Mouse (Mus musculus) lung, postnatal 0 days (tissue): ENCODE measurements around the gene Gatad2b.

ENCODE experiments used
- CTCF ChIP-seq: IDR thresholded peaks from 2 replicates; pipeline ENCODE4 v1.5.1; 2016; ENCODE audit warnings: antibody characterized with exemption, mild to moderate bottlenecking
- EP300 ChIP-seq: IDR thresholded peaks from 2 replicates; pipeline ENCODE4 v1.6.1; 2016; ENCODE audit warnings: antibody characterized with exemption, mild to moderate bottlenecking, control low read depth

- TF ChIP-seq CTCF (no peak), EP300 (no peak)
Measured at GRCm38 (mm10) chr3:90322289-90322688, 29.3 kb downstream of the Gatad2b start.
